Mouse (Mus musculus): ENCODE results near the gene Fras1. TPM values are rescaled to one million over a fixed set of nuclear protein-coding genes. Genes with fewer than 3 reads are reported as not detected.

The Fras1 gene
- polyA plus RNA-seq (2015; fragmentation: Nextera tagmentation; extraction: Ambion mirVana), result 18.2 and 26.3 TPM in 2 replicates

DNA sequence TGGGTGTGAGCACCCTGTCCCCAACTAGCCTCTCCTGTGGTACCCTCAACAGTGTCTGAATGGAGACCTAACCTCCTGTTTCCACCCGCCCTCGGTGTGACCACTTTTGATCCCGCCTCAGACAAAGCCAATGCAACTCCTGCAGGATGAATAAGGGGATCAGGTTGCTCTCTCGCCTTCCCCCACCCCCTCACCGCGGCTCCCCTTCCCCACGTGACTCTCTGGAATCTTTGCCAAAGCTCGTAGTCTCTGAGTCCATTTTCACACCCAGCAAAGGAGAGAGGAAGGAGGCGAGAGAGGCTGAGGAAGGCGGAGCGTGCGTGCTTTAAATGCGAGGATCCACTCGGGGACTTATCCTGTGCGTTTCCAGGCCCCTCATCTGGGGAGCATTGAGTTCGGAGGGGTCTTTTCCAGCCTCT is at the start of gene Fras1:
Gene Fras1 (plus strand): TSS at position 389 of the 419 bp plus-strand sequence.
- H3K4me3 ChIP-seq, result peak within 1 kb of the TSS; percentile 70
- H3K4me1 ChIP-seq, result peaks cover 28% of the 10 kb centered on the region
- no peaks in the 10 kb centered on the region for H3K9me3 ChIP-seq
- WGBS, result under 1% methylated on average over 16 of the region's 16 CpGs
- ATAC-seq (ENCODE audit: borderline replicate concordance, extremely low read depth, low FRiP score, low TSS enrichment), result peak; percentile 40
- peak within 1 kb of the TSS; percentile 65 for H3K9ac ChIP-seq
- no peaks in the 10 kb centered on the region for H3K36me3 ChIP-seq
- H3K27ac ChIP-seq, result peak within 1 kb of the TSS; percentile 85
- peak within 1 kb of the TSS; percentile 95 for H3K4me2 ChIP-seq
- H3K27me3 ChIP-seq, result no peaks in the 10 kb centered on the region; the same call in 1 of the 2 replicates

DNA sequence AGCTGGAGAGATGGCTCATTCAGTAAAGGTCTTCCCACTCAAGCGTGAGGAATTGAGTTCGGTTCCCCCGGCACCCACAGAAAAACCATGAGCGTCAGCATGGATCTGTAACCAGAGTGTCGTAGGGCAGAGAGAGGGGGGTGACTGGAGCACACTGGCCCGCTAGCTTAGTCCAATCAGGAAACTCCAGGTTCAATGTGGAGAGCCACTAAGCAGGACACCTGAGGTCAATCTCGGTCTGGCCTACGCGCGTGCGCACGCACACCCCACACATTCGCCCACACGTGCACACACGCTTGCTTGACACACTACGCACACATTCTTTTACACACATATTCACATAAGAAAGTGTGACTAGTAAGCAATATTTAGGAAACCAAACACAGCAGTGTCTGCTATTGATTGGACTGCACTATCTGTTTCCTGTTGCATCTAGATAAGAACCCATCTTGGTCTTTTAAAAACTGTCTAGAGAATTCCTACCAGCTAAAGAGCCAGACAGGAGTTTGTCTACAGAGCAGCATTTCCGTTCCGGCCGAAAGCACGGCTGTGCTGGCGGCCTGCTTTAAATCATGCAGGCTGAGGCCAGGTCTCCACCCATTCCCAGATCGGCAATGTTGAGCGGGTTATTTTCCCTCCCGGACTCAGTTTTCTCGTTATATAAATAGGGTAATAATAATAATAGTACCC is 42.6 kb upstream of the Fras1 start:
- Histone ChIP-seq H3K9me3 (no peaks in the 10 kb centered on the region), H3K36me3 (no peaks in the 10 kb centered on the region), H3K4me3 (no peak overlapping the region), H3K9ac (no peak overlapping the region), H3K4me1 (no peaks in the 10 kb centered on the region), H3K4me2 (no peak overlapping the region), H3K27ac (no peak overlapping the region), H3K27me3 (no peaks in the 10 kb centered on the region)
- ATAC-seq (ENCODE audit: borderline replicate concordance, extremely low read depth, low FRiP score, low TSS enrichment), result no peak
- 85% methylated on average over 25 of the region's 25 CpGs for WGBS

DNA sequence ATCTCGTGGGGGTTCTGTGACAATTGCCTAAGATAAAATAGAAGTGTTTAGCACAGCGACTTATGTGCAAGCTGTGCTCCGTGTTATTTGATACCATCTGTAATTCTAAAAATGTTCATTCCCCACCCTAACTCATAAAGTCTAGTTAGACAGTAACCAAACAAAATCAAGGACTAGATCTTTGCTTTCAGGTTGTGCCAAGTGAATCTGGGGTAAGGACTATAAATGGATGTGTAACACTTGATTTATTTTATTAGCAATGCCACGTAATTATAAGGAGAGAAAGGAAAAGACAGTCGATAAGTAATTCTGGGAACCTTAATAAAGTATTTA is 42.1 kb upstream of the Fras1 start:
- no peak overlapping the region for H3K9ac ChIP-seq
- no peaks in the 10 kb centered on the region for H3K36me3 ChIP-seq
- H3K4me3 ChIP-seq, result no peak overlapping the region
- H3K27ac ChIP-seq, result no peak overlapping the region
- no peaks in the 10 kb centered on the region for H3K27me3 ChIP-seq
- no peak overlapping the region for H3K4me2 ChIP-seq
- no peaks in the 10 kb centered on the region for H3K9me3 ChIP-seq
- H3K4me1 ChIP-seq, result no peaks in the 10 kb centered on the region
- ATAC-seq (ENCODE audit: borderline replicate concordance, extremely low read depth, low FRiP score, low TSS enrichment), result no peak
- 63% methylated on average over 5 of the region's 5 CpGs for WGBS

DNA sequence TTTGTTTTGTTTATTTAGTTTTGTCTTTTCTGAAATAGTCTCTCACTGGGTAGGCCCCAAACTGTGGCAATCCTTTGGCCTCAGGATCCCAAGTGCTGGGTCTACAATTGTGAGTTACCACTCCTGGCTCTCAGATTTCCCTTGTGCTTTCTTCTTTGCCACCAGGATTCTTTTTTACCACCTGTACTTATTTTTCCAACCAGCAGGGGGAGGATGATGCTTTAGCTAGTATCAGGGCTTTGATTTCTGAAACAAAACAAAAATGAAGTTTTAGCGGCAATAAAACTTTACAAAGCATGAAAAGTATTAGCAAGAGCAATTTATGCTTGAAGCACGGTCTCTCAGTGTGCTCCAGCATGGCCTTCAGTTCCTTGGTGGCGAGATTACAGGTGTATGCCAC is 39.8 kb upstream of the Fras1 start:
- ATAC-seq (ENCODE audit: borderline replicate concordance, extremely low read depth, low FRiP score, low TSS enrichment), result no peak
- Histone ChIP-seq H3K9ac (no peak overlapping the region), H3K4me3 (no peak overlapping the region), H3K4me2 (no peak overlapping the region), H3K9me3 (no peaks in the 10 kb centered on the region), H3K36me3 (no peaks in the 10 kb centered on the region), H3K4me1 (no peaks in the 10 kb centered on the region), H3K27me3 (no peaks in the 10 kb centered on the region), H3K27ac (no peak overlapping the region)
- WGBS, result 55% methylated on average over 3 of the region's 3 CpGs

DNA sequence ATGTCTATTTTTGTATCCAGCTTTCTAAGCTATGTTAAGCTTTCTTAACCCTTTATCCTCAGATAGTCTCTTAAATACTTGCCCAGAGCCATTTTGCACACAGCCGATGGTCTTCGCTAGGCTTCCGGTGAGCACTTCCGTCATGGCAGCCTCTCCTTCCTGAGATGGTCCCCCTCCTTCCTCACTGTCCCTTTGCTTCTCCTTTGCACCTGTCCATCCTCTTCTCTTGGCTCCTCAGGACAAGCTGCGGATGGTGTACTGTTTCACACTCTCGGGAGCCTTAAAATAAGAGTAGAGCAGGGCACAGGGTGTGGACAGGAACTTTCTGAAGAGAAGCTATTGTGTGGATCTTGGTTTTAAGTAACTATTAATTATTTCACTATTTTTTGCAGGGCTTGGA is 33.2 kb upstream of the Fras1 start:
- Histone ChIP-seq H3K27ac (no peak overlapping the region), H3K9ac (no peak overlapping the region), H3K36me3 (no peaks in the 10 kb centered on the region), H3K27me3 (no peaks in the 10 kb centered on the region), H3K4me2 (no peak overlapping the region), H3K4me1 (no peaks in the 10 kb centered on the region), H3K9me3 (no peaks in the 10 kb centered on the region), H3K4me3 (no peak overlapping the region)
- ATAC-seq (ENCODE audit: borderline replicate concordance, extremely low read depth, low FRiP score, low TSS enrichment), result no peak
- 81% methylated on average over 6 of the region's 6 CpGs for WGBS

DNA sequence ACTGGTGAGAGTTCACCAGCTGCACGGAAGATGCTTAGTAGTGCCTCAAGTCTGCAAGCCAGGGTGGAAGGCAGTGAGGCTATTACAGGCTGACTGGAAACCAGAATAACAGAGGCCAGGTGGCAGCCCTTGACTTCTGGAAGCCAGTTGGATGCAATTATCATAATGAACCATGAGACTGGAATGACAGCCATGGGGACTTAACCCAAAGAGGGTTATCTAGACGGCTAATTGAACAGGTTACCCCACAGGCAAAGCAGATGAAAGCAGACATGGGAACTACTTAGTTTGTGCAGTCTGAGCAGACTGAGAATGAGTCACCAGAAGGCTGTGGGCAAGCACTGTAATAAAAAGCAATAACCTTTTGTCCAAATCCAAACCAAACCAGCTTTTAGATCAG is 28.8 kb upstream of the Fras1 start:
- Histone ChIP-seq H3K27me3 (no peaks in the 10 kb centered on the region), H3K9ac (no peak overlapping the region), H3K27ac (no peak overlapping the region), H3K4me1 (no peaks in the 10 kb centered on the region), H3K4me3 (no peak overlapping the region), H3K36me3 (no peaks in the 10 kb centered on the region), H3K4me2 (no peak overlapping the region), H3K9me3 (no peaks in the 10 kb centered on the region)
- WGBS, result 74% methylated on average over 2 of the region's 2 CpGs
- no peak for ATAC-seq (ENCODE audit: borderline replicate concordance, extremely low read depth, low FRiP score, low TSS enrichment)

DNA sequence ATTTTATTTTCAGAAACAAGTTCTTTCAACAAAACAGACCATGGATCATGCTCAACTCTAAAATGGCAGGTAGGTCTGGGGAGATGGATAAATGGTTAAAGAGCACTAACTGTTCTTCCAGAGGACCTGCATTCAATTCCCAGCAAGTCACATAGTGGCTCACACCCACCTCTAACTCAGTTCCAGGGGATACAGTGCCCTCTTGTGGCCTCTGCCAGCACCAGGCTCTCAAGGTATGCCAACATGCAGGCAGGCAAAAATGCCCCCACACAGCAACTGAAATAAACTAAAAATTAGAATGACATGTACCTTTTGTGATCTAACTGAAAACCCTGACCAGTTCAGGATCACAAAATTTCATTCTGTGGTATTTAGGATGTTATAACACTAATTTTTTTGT is 21.8 kb upstream of the Fras1 start:
- no peak for ATAC-seq (ENCODE audit: borderline replicate concordance, extremely low read depth, low FRiP score, low TSS enrichment)
- H3K27ac ChIP-seq, result no peak overlapping the region
- no peaks in the 10 kb centered on the region for H3K9me3 ChIP-seq
- H3K9ac ChIP-seq, result no peak overlapping the region
- no peaks in the 10 kb centered on the region for H3K36me3 ChIP-seq
- H3K4me3 ChIP-seq, result no peak overlapping the region
- no peak overlapping the region for H3K4me2 ChIP-seq
- no peaks in the 10 kb centered on the region for H3K27me3 ChIP-seq
- H3K4me1 ChIP-seq, result no peaks in the 10 kb centered on the region

DNA sequence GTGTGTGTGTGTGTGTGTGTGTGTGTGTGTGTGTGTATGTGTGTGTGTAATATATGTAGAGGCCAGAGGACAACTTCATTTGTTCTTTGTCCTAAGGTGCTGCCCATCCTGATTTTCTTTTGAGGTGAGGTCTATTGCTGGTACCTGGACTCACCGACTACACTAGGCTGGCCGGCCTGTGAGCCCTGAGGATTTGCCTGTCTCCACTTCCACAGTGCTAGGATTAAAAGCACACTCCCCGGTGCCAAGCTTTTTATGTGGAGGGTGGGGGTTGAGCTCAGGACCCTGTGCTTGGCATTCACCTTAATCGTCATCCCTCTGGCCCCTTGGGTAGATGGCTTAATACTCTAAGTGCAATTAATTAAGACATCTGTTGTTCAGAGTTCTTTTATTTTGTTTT is 9.8 kb upstream of the Fras1 start:
- no peaks in the 10 kb centered on the region for H3K9me3 ChIP-seq
- WGBS, result 69% methylated on average over 4 of the region's 4 CpGs
- no peaks in the 10 kb centered on the region for H3K36me3 ChIP-seq
- no peak overlapping the region for H3K4me3 ChIP-seq
- ATAC-seq (ENCODE audit: borderline replicate concordance, extremely low read depth, low FRiP score, low TSS enrichment), result no peak
- no peaks in the 10 kb centered on the region for H3K27me3 ChIP-seq
- no peaks in the 10 kb centered on the region for H3K4me1 ChIP-seq
- no peak overlapping the region for H3K4me2 ChIP-seq
- H3K9ac ChIP-seq, result no peak overlapping the region
- no peak overlapping the region for H3K27ac ChIP-seq

DNA sequence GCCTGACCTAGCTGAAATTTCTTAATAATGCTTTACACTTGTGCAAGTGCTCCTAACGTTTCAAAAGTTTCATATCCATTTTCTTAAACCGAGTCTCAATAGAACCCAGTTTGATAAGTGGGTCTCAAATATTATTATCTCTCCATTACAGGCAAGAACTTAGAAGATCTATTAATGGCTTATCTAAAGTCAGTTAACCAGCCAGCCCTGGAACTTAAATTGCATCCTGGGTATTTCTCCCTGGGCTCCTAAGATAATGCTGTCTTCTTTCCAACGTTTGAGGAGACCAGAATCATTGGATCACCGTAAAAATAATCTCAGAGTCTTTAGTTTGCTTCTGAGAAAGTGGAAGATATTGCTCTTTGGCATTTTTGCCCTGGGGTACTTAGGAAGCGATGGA is 8.2 kb upstream of the Fras1 start:
- Histone ChIP-seq H3K27me3 (no peaks in the 10 kb centered on the region), H3K27ac (no peak overlapping the region), H3K9me3 (no peaks in the 10 kb centered on the region), H3K4me3 (no peak overlapping the region), H3K4me1 (no peaks in the 10 kb centered on the region), H3K36me3 (no peaks in the 10 kb centered on the region), H3K4me2 (no peak overlapping the region), H3K9ac (no peak overlapping the region)
- WGBS, result 64% methylated on average over 5 of the region's 5 CpGs
- ATAC-seq (ENCODE audit: borderline replicate concordance, extremely low read depth, low FRiP score, low TSS enrichment), result no peak

DNA sequence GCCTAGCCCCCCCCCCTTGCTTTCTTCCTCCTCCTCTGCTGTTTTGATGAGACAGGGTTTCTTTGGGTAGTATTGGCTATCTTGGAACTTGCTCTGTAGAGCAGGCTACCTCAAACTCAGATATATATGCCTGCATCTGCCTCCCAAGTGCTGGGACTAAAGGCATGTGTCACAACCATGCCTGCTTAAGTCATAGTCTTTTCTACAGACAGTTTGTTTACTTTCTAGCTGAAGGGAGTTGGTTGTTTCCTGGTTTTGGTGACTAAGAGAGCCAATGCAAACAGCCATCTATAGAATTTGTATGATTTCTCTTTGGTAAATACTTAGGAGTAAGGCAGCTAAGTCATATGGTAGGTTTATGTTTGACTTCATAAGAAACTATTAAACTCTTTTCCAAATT is 6.5 kb upstream of the Fras1 start:
- no peaks in the 10 kb centered on the region for H3K36me3 ChIP-seq
- no peak for ATAC-seq (ENCODE audit: borderline replicate concordance, extremely low read depth, low FRiP score, low TSS enrichment)

DNA sequence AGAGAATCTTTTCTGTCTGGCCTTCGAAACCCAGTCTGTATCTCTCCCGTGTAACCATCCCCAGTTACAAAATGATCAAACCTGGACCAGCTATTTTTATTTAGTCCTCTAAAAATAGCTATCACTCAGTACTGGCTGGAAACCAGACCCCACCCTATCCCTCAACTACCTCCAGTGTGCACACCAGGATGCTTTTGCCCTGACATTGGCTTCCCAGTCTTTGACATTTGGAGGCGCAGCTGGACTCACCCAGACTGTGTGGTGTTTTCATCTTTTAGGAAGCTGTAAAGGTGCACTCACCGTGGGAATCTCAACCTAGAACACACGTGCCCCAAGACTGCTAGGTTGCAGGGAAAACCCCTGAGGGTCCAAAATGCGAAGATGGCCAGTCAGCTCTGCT is 649 bp upstream of the Fras1 start:
- no peak overlapping the region for H3K9ac ChIP-seq
- peaks cover 28% of the 10 kb centered on the region for H3K4me1 ChIP-seq
- H3K27ac ChIP-seq, result peak overlapping the region; percentile 85
- H3K4me3 ChIP-seq, result peak overlapping the region; percentile 70
- no peak for ATAC-seq (ENCODE audit: borderline replicate concordance, extremely low read depth, low FRiP score, low TSS enrichment)
- no peaks in the 10 kb centered on the region for H3K9me3 ChIP-seq
- peak overlapping the region; percentile 95 for H3K4me2 ChIP-seq
- H3K36me3 ChIP-seq, result no peaks in the 10 kb centered on the region
- no peaks in the 10 kb centered on the region; the same call in 1 of the 2 replicates for H3K27me3 ChIP-seq
- WGBS, result 28% methylated on average over 6 of the region's 6 CpGs

More for the DNA sequence above, 6.5 kb upstream of the Fras1 start:
- Histone ChIP-seq H3K4me1 (no peaks in the 10 kb centered on the region), H3K4me3 (no peak overlapping the region), H3K27me3 (no peaks in the 10 kb centered on the region), H3K27ac (no peak overlapping the region), H3K4me2 (no peak overlapping the region), H3K9me3 (no peaks in the 10 kb centered on the region), H3K9ac (no peak overlapping the region)

DNA sequence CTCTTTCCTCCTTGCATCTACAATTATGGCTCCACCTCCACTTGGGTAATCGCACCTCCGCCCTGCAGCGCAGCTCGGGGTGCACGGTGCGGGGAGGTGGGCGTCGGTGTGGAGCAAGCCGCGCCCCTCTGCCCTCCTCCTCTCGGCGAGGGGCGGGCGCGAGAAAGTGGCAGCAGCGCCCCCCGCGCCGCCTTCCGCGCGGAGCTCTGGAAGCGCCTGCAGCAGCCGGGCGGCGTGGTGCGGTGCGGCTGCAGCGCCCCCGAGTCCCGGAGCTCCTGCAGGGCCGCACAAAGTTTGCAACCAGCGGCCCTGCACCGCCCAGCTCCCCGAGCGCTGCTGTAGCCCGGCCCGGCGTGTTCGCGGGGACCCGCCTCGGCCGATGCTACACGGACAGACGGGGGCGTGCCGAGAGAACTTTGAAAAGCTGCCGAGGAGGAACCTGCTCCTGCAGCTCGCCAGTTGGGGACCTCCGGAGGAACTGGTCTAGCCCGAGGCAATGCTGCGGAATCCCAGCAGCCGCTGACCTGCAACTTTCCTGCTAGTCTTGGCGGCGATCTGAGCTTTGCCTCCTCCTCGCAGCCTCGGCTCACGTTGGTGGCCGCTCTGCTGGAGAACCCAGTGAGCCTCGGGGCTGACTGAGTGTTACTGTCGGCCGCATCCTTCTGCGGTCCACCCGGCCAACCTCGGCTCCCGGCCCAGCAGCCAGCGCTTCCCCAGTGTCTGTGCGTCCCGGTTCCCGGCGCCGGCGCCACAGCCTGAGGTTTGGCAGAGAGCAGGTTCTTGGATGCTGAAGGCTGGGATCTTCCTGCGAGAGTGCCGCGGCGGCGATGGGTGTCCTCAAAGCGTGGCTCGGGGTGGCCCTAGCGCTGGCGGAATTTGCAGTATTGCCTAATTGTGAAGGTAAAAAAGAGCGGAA is 489 bp downstream of the Fras1 start:
- Histone ChIP-seq H3K4me1 (peaks cover 28% of the 10 kb centered on the region), H3K27me3 (no peaks in the 10 kb centered on the region; the same call in 1 of the 2 replicates), H3K36me3 (no peaks in the 10 kb centered on the region), H3K4me2 (peak overlapping the region; percentile 95), H3K9ac (peak overlapping the region; percentile 65), H3K4me3 (peak overlapping the region; percentile 70), H3K9me3 (no peaks in the 10 kb centered on the region), H3K27ac (peak overlapping the region; percentile 85)
- ATAC-seq (ENCODE audit: borderline replicate concordance, extremely low read depth, low FRiP score, low TSS enrichment), result peak; percentile 86
- WGBS, result under 1% methylated on average over 83 of the region's 84 CpGs
